Mouse (Mus musculus) small intestine, adult 2 months (tissue): ENCODE measurements around the gene Nudt13.

ENCODE experiments used
- CTCF ChIP-seq: fragments of 200-500 bp; IDR thresholded peaks from 2 replicates; pipeline ENCODE4 v1.5.1; 2012; ENCODE audit warnings: low read depth, mild to moderate bottlenecking, control low read depth, inconsistent platforms, low read length, moderate library complexity, mixed read lengths; ENCODE audit not compliant: insufficient replicate concordance, insufficient read length; ENCODE audit errors: extremely low read depth
- POLR2A ChIP-seq: fragments of 200-500 bp; IDR thresholded peaks from 2 replicates; pipeline ENCODE4 v1.6.1; 2012; ENCODE audit warnings: low read depth, mild to moderate bottlenecking, control low read depth, inconsistent platforms, low read length, moderate library complexity

DNA sequence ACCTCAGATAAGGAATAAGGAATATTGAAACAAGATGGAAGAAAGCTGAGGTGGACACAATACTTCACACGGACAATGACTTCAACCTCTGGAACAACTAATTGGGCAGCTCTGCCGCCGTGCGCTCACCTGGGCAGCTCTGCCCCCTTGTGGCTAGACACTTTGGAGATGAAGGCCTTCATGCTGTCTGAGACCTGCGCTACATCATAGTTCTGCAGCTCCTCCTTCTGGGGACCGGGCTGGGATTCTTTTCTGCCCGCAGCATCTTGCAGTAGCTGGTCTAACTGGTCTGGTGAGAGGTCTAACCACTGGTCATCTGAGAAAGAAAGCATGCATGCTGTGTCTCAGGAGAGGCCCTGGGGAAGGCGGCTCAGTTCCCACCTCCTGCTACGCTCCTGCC is 34.0 kb downstream of the Nudt13 start:
- peak; percentile 44; the same call in 1 of the 2 replicates for TF ChIP-seq CTCF
- TF ChIP-seq POLR2A, result no peak
